Mouse (Mus musculus): ENCODE measurements at regions not wholly inside any gene's neighbourhood (a gene's known extent, or its start where the extent isn't known, plus 50 kb on each side); places are given as distances from the start of the nearest gene placed in this dataset.

- H3K27me3 ChIP-seq (replicated peaks; ENCODE audit: control insufficient read depth, insufficient read depth, low read length), result no peaks in the 10 kb centered on the region; the same call in none of the 2 replicates
- no peaks in the 10 kb centered on the region for H3K4me1 ChIP-seq (ENCODE audit: control insufficient read depth, insufficient read depth, low read length)
- H3K9me3 ChIP-seq (ENCODE audit: control insufficient read depth, low read length), result no peaks in the 10 kb centered on the region
- no peak overlapping the region for H3K4me2 ChIP-seq (ENCODE audit: low read depth, low read length)
- ATAC-seq, result peak; percentile 78
- H3K4me3 ChIP-seq (ENCODE audit: low read length), result no peak overlapping the region
- H3K27ac ChIP-seq (ENCODE audit: low read length), result no peak overlapping the region
- no peaks in the 10 kb centered on the region for H3K36me3 ChIP-seq (ENCODE audit: control insufficient read depth, insufficient read depth, low read length)
- H3K9ac ChIP-seq (ENCODE audit: low read depth, low read length), result no peak overlapping the region
- 26% methylated on average over 1 of the region's 1 CpGs for WGBS
These were observed 84.9 kb upstream of the Phlpp1 start for GRCm38 (mm10) chr1:106086687-106087086.

- Histone ChIP-seq H3K4me1 (ENCODE audit: control insufficient read depth, insufficient read depth, low read length) (no peaks in the 10 kb centered on the region), H3K9ac (ENCODE audit: low read depth, low read length) (no peak overlapping the region), H3K27me3 (replicated peaks; ENCODE audit: control insufficient read depth, insufficient read depth, low read length) (no peaks in the 10 kb centered on the region; the same call in 1 of the 2 replicates), H3K27ac (ENCODE audit: low read length) (no peak overlapping the region), H3K4me3 (ENCODE audit: low read length) (no peak overlapping the region), H3K4me2 (ENCODE audit: low read depth, low read length) (no peak overlapping the region), H3K36me3 (ENCODE audit: control insufficient read depth, insufficient read depth, low read length) (no peaks in the 10 kb centered on the region), H3K9me3 (ENCODE audit: control insufficient read depth, low read length) (no peaks in the 10 kb centered on the region)
- ATAC-seq, result no peak
- 72% methylated on average over 3 of the region's 3 CpGs for WGBS
These were observed 78.5 kb upstream of the Phlpp1 start for GRCm38 (mm10) chr1:106092909-106093557.

GRCm38 (mm10) chr1:106093813-106094212, 77.7 kb upstream of the Phlpp1 start:
- Histone ChIP-seq H3K4me2 (ENCODE audit: low read depth, low read length) (no peak overlapping the region), H3K36me3 (ENCODE audit: control insufficient read depth, insufficient read depth, low read length) (no peaks in the 10 kb centered on the region), H3K9ac (ENCODE audit: low read depth, low read length) (no peak overlapping the region), H3K27me3 (replicated peaks; ENCODE audit: control insufficient read depth, insufficient read depth, low read length) (no peaks in the 10 kb centered on the region; the same call in 1 of the 2 replicates), H3K4me1 (ENCODE audit: control insufficient read depth, insufficient read depth, low read length) (no peaks in the 10 kb centered on the region), H3K4me3 (ENCODE audit: low read length) (no peak overlapping the region), H3K9me3 (ENCODE audit: control insufficient read depth, low read length) (no peaks in the 10 kb centered on the region), H3K27ac (ENCODE audit: low read length) (no peak overlapping the region)
- no peak for ATAC-seq
- WGBS, result 82% methylated on average over 4 of the region's 4 CpGs

GRCm38 (mm10) chr1:106096324-106096723, 75.2 kb upstream of the Phlpp1 start:
- ATAC-seq, result no peak
- Histone ChIP-seq H3K27ac (ENCODE audit: low read length) (no peak overlapping the region), H3K9me3 (ENCODE audit: control insufficient read depth, low read length) (no peaks in the 10 kb centered on the region), H3K9ac (ENCODE audit: low read depth, low read length) (no peak overlapping the region), H3K4me3 (ENCODE audit: low read length) (no peak overlapping the region), H3K4me1 (ENCODE audit: control insufficient read depth, insufficient read depth, low read length) (no peaks in the 10 kb centered on the region), H3K4me2 (ENCODE audit: low read depth, low read length) (no peak overlapping the region), H3K36me3 (ENCODE audit: control insufficient read depth, insufficient read depth, low read length) (no peaks in the 10 kb centered on the region), H3K27me3 (replicated peaks; ENCODE audit: control insufficient read depth, insufficient read depth, low read length) (no peaks in the 10 kb centered on the region)
- 51% methylated on average over 4 of the region's 4 CpGs for WGBS

- Histone ChIP-seq H3K27ac (ENCODE audit: low read length) (no peak overlapping the region), H3K4me3 (ENCODE audit: low read length) (no peak overlapping the region), H3K36me3 (ENCODE audit: control insufficient read depth, insufficient read depth, low read length) (no peaks in the 10 kb centered on the region), H3K27me3 (replicated peaks; ENCODE audit: control insufficient read depth, insufficient read depth, low read length) (no peaks in the 10 kb centered on the region), H3K9ac (ENCODE audit: low read depth, low read length) (no peak overlapping the region), H3K4me1 (ENCODE audit: control insufficient read depth, insufficient read depth, low read length) (no peaks in the 10 kb centered on the region), H3K9me3 (ENCODE audit: control insufficient read depth, low read length) (no peaks in the 10 kb centered on the region), H3K4me2 (ENCODE audit: low read depth, low read length) (no peak overlapping the region)
- ATAC-seq, result no peak
- 70% methylated on average over 4 of the region's 4 CpGs for WGBS
These were observed 74.4 kb upstream of the Phlpp1 start for GRCm38 (mm10) chr1:106097177-106097576.

- Histone ChIP-seq H3K27ac (ENCODE audit: low read length) (no peak overlapping the region), H3K4me2 (ENCODE audit: low read depth, low read length) (no peak overlapping the region), H3K27me3 (replicated peaks; ENCODE audit: control insufficient read depth, insufficient read depth, low read length) (no peaks in the 10 kb centered on the region), H3K36me3 (ENCODE audit: control insufficient read depth, insufficient read depth, low read length) (no peaks in the 10 kb centered on the region), H3K9ac (ENCODE audit: low read depth, low read length) (no peak overlapping the region), H3K4me3 (ENCODE audit: low read length) (no peak overlapping the region), H3K4me1 (ENCODE audit: control insufficient read depth, insufficient read depth, low read length) (no peaks in the 10 kb centered on the region), H3K9me3 (ENCODE audit: control insufficient read depth, low read length) (no peaks in the 10 kb centered on the region)
- 85% methylated on average over 3 of the region's 3 CpGs for WGBS
- ATAC-seq, result no peak
These were observed 70.9 kb upstream of the Phlpp1 start for GRCm38 (mm10) chr1:106100611-106101010.

- Histone ChIP-seq H3K27me3 (replicated peaks; ENCODE audit: control insufficient read depth, insufficient read depth, low read length) (no peaks in the 10 kb centered on the region), H3K36me3 (ENCODE audit: control insufficient read depth, insufficient read depth, low read length) (no peaks in the 10 kb centered on the region), H3K4me2 (ENCODE audit: low read depth, low read length) (no peak overlapping the region), H3K27ac (ENCODE audit: low read length) (no peak overlapping the region), H3K9ac (ENCODE audit: low read depth, low read length) (no peak overlapping the region), H3K4me3 (ENCODE audit: low read length) (no peak overlapping the region), H3K4me1 (ENCODE audit: control insufficient read depth, insufficient read depth, low read length) (no peaks in the 10 kb centered on the region), H3K9me3 (ENCODE audit: control insufficient read depth, low read length) (no peaks in the 10 kb centered on the region)
- WGBS, result 76% methylated on average over 5 of the region's 5 CpGs
- ATAC-seq, result no peak
These were observed 69.0 kb upstream of the Phlpp1 start for GRCm38 (mm10) chr1:106102537-106102936.

- Histone ChIP-seq H3K4me3 (ENCODE audit: low read length) (no peak overlapping the region), H3K36me3 (ENCODE audit: control insufficient read depth, insufficient read depth, low read length) (no peaks in the 10 kb centered on the region), H3K4me1 (ENCODE audit: control insufficient read depth, insufficient read depth, low read length) (no peaks in the 10 kb centered on the region), H3K4me2 (ENCODE audit: low read depth, low read length) (no peak overlapping the region), H3K27me3 (replicated peaks; ENCODE audit: control insufficient read depth, insufficient read depth, low read length) (no peaks in the 10 kb centered on the region), H3K9ac (ENCODE audit: low read depth, low read length) (no peak overlapping the region), H3K27ac (ENCODE audit: low read length) (no peak overlapping the region), H3K9me3 (ENCODE audit: control insufficient read depth, low read length) (no peaks in the 10 kb centered on the region)
- 69% methylated on average over 5 of the region's 5 CpGs for WGBS
- ATAC-seq, result no peak
These were observed 62.5 kb upstream of the Phlpp1 start for GRCm38 (mm10) chr1:106109081-106109480.

Data from intestine, embryonic 16.5 days (tissue).